Mouse (Mus musculus) cerebellum, adult (tissue): ENCODE data around the gene Wdr76.
A peak's percentile ranks its signal among the peaks of the same experiment; 100 is the strongest.
"Not testable (repeated sequence)": the region's sequence is repeated elsewhere in the genome, so short reads cannot be mapped to it uniquely, and the experiment has no call there.

Experiments used
- ATAC-seq: cut with Nextera tagmentation; 2 replicates; pipeline ENCODE4 v1.9.2; 2017; ENCODE audit warnings: mild to moderate bottlenecking, moderate library complexity, mixed read lengths; ENCODE audit not compliant: insufficient number of reproducible peaks, low FRiP score, low TSS enrichment

Gene Wdr76

GRCm38 (mm10) chr2:121505942-121506882, at the start of gene Wdr76, which contains the start of gene Mfap1a:
Gene Wdr76, plus strand, starts transcription at chr2:121506723.
Gene Mfap1a, minus strand, starts transcription at chr2:121506665.
- peak; percentile 91 for ATAC-seq

- ATAC-seq = no peak
These were observed 46.5 kb upstream of the Wdr76 start for GRCm38 (mm10) chr2:121460071-121460470.

- ATAC-seq = not testable (repeated sequence)
These were observed 37.5 kb upstream of the Wdr76 start for GRCm38 (mm10) chr2:121468982-121469381.

GRCm38 (mm10) chr2:121472783-121473182, 33.7 kb upstream of the Wdr76 start:
- not testable (repeated sequence) for ATAC-seq

- peak; percentile 93 for ATAC-seq
These were observed 33.0 kb upstream of the Wdr76 start, which contains the start of gene Mfap1b for GRCm38 (mm10) chr2:121473301-121474179. Gene Mfap1b, minus strand, starts transcription at chr2:121474067.

GRCm38 (mm10) chr2:121474180-121474535, 32.4 kb upstream of the Wdr76 start:
- ATAC-seq = no peak

GRCm38 (mm10) chr2:121475306-121475705, 31.2 kb upstream of the Wdr76 start:
- not testable (repeated sequence) for ATAC-seq

- ATAC-seq = no peak
These were observed 28.8 kb upstream of the Wdr76 start for GRCm38 (mm10) chr2:121477491-121478266.

GRCm38 (mm10) chr2:121480498-121480897, 26.0 kb upstream of the Wdr76 start:
- ATAC-seq = no peak

GRCm38 (mm10) chr2:121480916-121481315, 25.6 kb upstream of the Wdr76 start:
- ATAC-seq = not testable (repeated sequence)

- ATAC-seq = no peak
These were observed 22.9 kb upstream of the Wdr76 start for GRCm38 (mm10) chr2:121483576-121483975.

GRCm38 (mm10) chr2:121484403-121484802, 22.1 kb upstream of the Wdr76 start:
- ATAC-seq = not testable (repeated sequence)

GRCm38 (mm10) chr2:121501550-121501949, 5.0 kb upstream of the Wdr76 start:
- ATAC-seq = not testable (repeated sequence)

GRCm38 (mm10) chr2:121507173-121507950, 839 bp downstream of the Wdr76 start:
- ATAC-seq = no peak

- ATAC-seq = no peak
These were observed 1.4 kb downstream of the Wdr76 start for GRCm38 (mm10) chr2:121507951-121508330.

GRCm38 (mm10) chr2:121509584-121509983, 3.1 kb downstream of the Wdr76 start:
- no peak for ATAC-seq

GRCm38 (mm10) chr2:121511401-121511800, 4.9 kb downstream of the Wdr76 start:
- no peak for ATAC-seq

GRCm38 (mm10) chr2:121512991-121513765, 6.7 kb downstream of the Wdr76 start:
- ATAC-seq = not testable (repeated sequence)

GRCm38 (mm10) chr2:121514211-121514610, 7.7 kb downstream of the Wdr76 start:
- no peak for ATAC-seq
